In the genomic region with DNA sequence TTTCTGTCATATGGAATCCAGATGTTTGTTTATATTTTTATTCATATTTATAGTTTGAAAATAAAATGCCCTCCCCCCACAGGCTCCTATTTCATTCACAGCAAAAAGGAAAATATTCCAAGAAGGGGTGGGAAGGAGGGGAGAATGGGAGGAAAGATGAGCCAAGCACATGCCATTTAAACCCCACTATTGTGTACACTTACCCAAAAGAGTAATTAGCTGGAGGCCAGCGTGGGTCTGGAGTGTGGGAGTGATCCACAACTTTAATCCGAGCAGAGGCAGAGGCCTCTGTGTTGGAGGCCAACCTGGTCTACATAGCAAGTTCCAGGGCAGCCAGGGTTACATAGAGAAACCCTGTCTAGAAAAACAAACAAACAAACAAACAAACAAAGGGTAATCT, we compare ENCODE assay signal across 22 mouse cellular contexts. TPM values are rescaled to one million over a fixed set of nuclear protein-coding genes. Genes with fewer than 3 reads are reported as not detected.
DNase-seq lines count a peak whose midpoint lies in the region; ATAC-seq and TF ChIP-seq lines count a peak whose summit lies in the region.
"Had no signal": no experiment of that assay in that cellular context is flagged by ENCODE, and none has a peak within 500 bp of the region (broad histone marks: within the 10 kb centered on the region; RNA-seq: fewer than 3 reads in every experiment).

No protein-coding gene starts in this region.

- no peaks in the 10 kb centered on the region for H3K9me3 ChIP-seq in embryonic facial prominence, embryonic 13.5 days
- no peaks in the 10 kb centered on the region for H3K9me3 ChIP-seq in embryonic facial prominence, embryonic 10.5 days
- no peaks in the 10 kb centered on the region for H3K9me3 ChIP-seq in heart, embryonic 11.5 days (replicated peaks; ENCODE audit: control insufficient read depth, low read length)
- no peaks in the 10 kb centered on the region for H3K9me3 ChIP-seq in embryonic facial prominence, embryonic 14.5 days (ENCODE audit: control insufficient read depth, low read length)
- H3K9me3 ChIP-seq in embryonic facial prominence, embryonic 15.5 days (replicated peaks): no peaks in the 10 kb centered on the region
- H3K9me3 ChIP-seq: G1E had no signal

- H3K4me2 ChIP-seq in embryonic facial prominence, embryonic 13.5 days: no peak overlapping the region
- H3K4me2 ChIP-seq in heart, embryonic 11.5 days: no peak overlapping the region
- no peak overlapping the region for H3K4me2 ChIP-seq in embryonic facial prominence, embryonic 14.5 days (ENCODE audit: low read depth, low read length)
- H3K4me2 ChIP-seq in embryonic facial prominence, embryonic 15.5 days (replicated peaks): no peak overlapping the region

- H3K4me3 ChIP-seq in embryonic facial prominence, embryonic 13.5 days: no peak overlapping the region
- no peak overlapping the region for H3K4me3 ChIP-seq in embryonic facial prominence, embryonic 10.5 days
- no peak overlapping the region for H3K4me3 ChIP-seq in heart, embryonic 11.5 days (ENCODE audit: low read depth, low read length)
- H3K4me3 ChIP-seq in embryonic facial prominence, embryonic 14.5 days (ENCODE audit: low read depth, low read length): no peak overlapping the region
- H3K4me3 ChIP-seq in embryonic facial prominence, embryonic 15.5 days (replicated peaks): no peak overlapping the region
- H3K4me3 ChIP-seq in kidney, adult 2 months (ENCODE audit: insufficient read depth, low read depth, low read length): no peak overlapping the region

- intact Hi-C loops in gastrocnemius, postnatal 14 days (cut with DNase I; ENCODE audit: low total_unique reads): no loop called here

- H3K9ac ChIP-seq in embryonic facial prominence, embryonic 13.5 days: no peak overlapping the region
- no peak overlapping the region for H3K9ac ChIP-seq in heart, embryonic 11.5 days (ENCODE audit: low read depth, low read length)
- H3K9ac ChIP-seq in embryonic facial prominence, embryonic 14.5 days (ENCODE audit: low read depth, low read length): no peak overlapping the region
- H3K9ac ChIP-seq in embryonic facial prominence, embryonic 15.5 days: no peak overlapping the region

- peak overlapping the region; percentile 29 for H3K27ac ChIP-seq in embryonic facial prominence, embryonic 13.5 days
- H3K27ac ChIP-seq in embryonic facial prominence, embryonic 10.5 days (replicated peaks): no peak overlapping the region
- no peak overlapping the region for H3K27ac ChIP-seq in heart, embryonic 11.5 days (ENCODE audit: low read depth, low read length)
- H3K27ac ChIP-seq in embryonic facial prominence, embryonic 14.5 days (replicated peaks; ENCODE audit: low read depth, low read length): 0 out of 2 replicates have a peak overlapping the region, but pooled peaks have one; percentile 3
- H3K27ac ChIP-seq in embryonic facial prominence, embryonic 15.5 days (replicated peaks): peak overlapping the region; percentile 60; the same call in 1 of the 2 replicates
- H3K27ac ChIP-seq in kidney, adult 2 months (ENCODE audit: insufficient read depth, low read depth, low read length): no peak overlapping the region

- no peak for TF ChIP-seq POLR2A in kidney, adult 2 months (IDR thresholded peaks at IDR 0.05; ENCODE audit: low read depth, low read length)

- no peak for TF ChIP-seq CTCF in kidney, adult 2 months (conservative IDR thresholded peaks at IDR 0.05; ENCODE audit: insufficient read depth, insufficient read length, low read depth, low read length)

- H3K27me3 ChIP-seq in embryonic facial prominence, embryonic 13.5 days: no peaks in the 10 kb centered on the region
- no peaks in the 10 kb centered on the region for H3K27me3 ChIP-seq in embryonic facial prominence, embryonic 10.5 days (replicated peaks; ENCODE audit: low read depth, poor library complexity, severe bottlenecking)
- H3K27me3 ChIP-seq in heart, embryonic 11.5 days (ENCODE audit: control insufficient read depth, insufficient read depth, low read length): no peaks in the 10 kb centered on the region
- no peaks in the 10 kb centered on the region for H3K27me3 ChIP-seq in embryonic facial prominence, embryonic 14.5 days (replicated peaks; ENCODE audit: control insufficient read depth, insufficient read depth, low read length)
- no peaks in the 10 kb centered on the region for H3K27me3 ChIP-seq in embryonic facial prominence, embryonic 15.5 days
- H3K27me3 ChIP-seq in kidney, adult 2 months (replicated peaks; ENCODE audit: control insufficient read depth, insufficient read depth, low read length): no peaks in the 10 kb centered on the region
- H3K27me3 ChIP-seq: CH12.LX, Patski had no signal

- 38% methylated on average over 2 of the region's 2 CpGs for WGBS in embryonic facial prominence, embryonic 13.5 days
- 49% methylated on average over 2 of the region's 2 CpGs for WGBS in embryonic facial prominence, embryonic 10.5 days
- whole genome bisulfite sequencing in heart, embryonic 11.5 days (ENCODE audit: insufficient replicate concordance): 68% methylated on average over 2 of the region's 2 CpGs
- 43% methylated on average over 2 of the region's 2 CpGs for WGBS in embryonic facial prominence, embryonic 14.5 days
- 18% methylated on average over 2 of the region's 2 CpGs for whole genome bisulfite sequencing in embryonic facial prominence, embryonic 15.5 days
- 39% methylated on average over 2 of the region's 2 CpGs for WGBS in kidney, adult 2 months

- ATAC-seq in embryonic facial prominence, embryonic 13.5 days (ENCODE audit: insufficient number of reproducible peaks, insufficient read depth, low FRiP score, low TSS enrichment, low read depth): no peak
- no peak for ATAC-seq in heart, embryonic 11.5 days (replicated peaks; ENCODE audit: insufficient number of reproducible peaks, low FRiP score, low TSS enrichment)
- ATAC-seq in embryonic facial prominence, embryonic 14.5 days (ENCODE audit: low read depth): 0 out of 2 replicates have a peak, but pooled peaks have one; percentile 53
- ATAC-seq in embryonic facial prominence, embryonic 15.5 days (ENCODE audit: insufficient number of reproducible peaks, low FRiP score, low TSS enrichment, low read depth): peak; percentile 62
- ATAC-seq: activated CD4-positive, CD25-positive, alpha-beta regulatory T cell, adult 4 months; CD4-positive, CD25-positive, alpha-beta regulatory T cell, adult 4 months; Patski had no signal

- DNase-seq in embryonic facial prominence, embryonic 10.5 days (ENCODE audit: low spot score): no peak
- peak; percentile 40 for DNase-seq in heart, adult 11 months
- DNase-seq in embryonic facial prominence, embryonic 14.5 days (ENCODE audit: low spot score): peak; percentile 45
- DNase-seq in kidney, adult 2 months: no peak
- DNase-seq in gastrocnemius, postnatal 14 days: no peak
- DNase-seq: adrenal gland, adult 2 months; adrenal gland, adult 8-10 months; adrenal gland, postnatal 10 days; adrenal gland, postnatal 14 days; adrenal gland, postnatal 25 days; adrenal gland, postnatal 36 days; B cell, adult 2 months; cerebellum, adult 11 months; cerebellum, adult 11-12 months had no signal

- no peaks in the 10 kb centered on the region for H3K36me3 ChIP-seq in embryonic facial prominence, embryonic 13.5 days
- no peaks in the 10 kb centered on the region for H3K36me3 ChIP-seq in embryonic facial prominence, embryonic 10.5 days (replicated peaks)
- no peaks in the 10 kb centered on the region for H3K36me3 ChIP-seq in heart, embryonic 11.5 days (ENCODE audit: control insufficient read depth, insufficient read depth, low read length)
- no peaks in the 10 kb centered on the region for H3K36me3 ChIP-seq in embryonic facial prominence, embryonic 14.5 days (ENCODE audit: control insufficient read depth, insufficient read depth, low read length)
- no peaks in the 10 kb centered on the region for H3K36me3 ChIP-seq in embryonic facial prominence, embryonic 15.5 days
- no peaks in the 10 kb centered on the region for H3K36me3 ChIP-seq in kidney, adult 2 months (ENCODE audit: control insufficient read depth, insufficient read depth, low read length)
- H3K36me3 ChIP-seq: G1E had no signal

- H3K4me1 ChIP-seq in embryonic facial prominence, embryonic 13.5 days: peaks cover 4% of the 10 kb centered on the region; the same call in 1 of the 2 replicates
- H3K4me1 ChIP-seq in embryonic facial prominence, embryonic 10.5 days: no peaks in the 10 kb centered on the region
- H3K4me1 ChIP-seq in heart, embryonic 11.5 days (ENCODE audit: control insufficient read depth, insufficient read depth, low read length): no peaks in the 10 kb centered on the region
- H3K4me1 ChIP-seq in embryonic facial prominence, embryonic 14.5 days (ENCODE audit: control insufficient read depth, insufficient read depth, low read length): no peaks in the 10 kb centered on the region
- peaks cover 4% of the 10 kb centered on the region for H3K4me1 ChIP-seq in embryonic facial prominence, embryonic 15.5 days
- H3K4me1 ChIP-seq in kidney, adult 2 months (ENCODE audit: control insufficient read depth, insufficient read depth, low read length): no peaks in the 10 kb centered on the region

RNA-seq across cellular contexts. Expression of a gene that starts 40.5 kb away (rescaled TPM):
- polyA plus RNA-seq in embryonic facial prominence, embryonic 13.5 days (2015; fragmentation: Nextera tagmentation; extraction: Ambion mirVana): 8.9 and 9.6 TPM in 2 replicates
- polyA plus RNA-seq in embryonic facial prominence, embryonic 10.5 days (2016; fragmentation: Nextera tagmentation; extraction: Ambion mirVana): 16.5 and 17.6 TPM in 2 replicates
- polyA plus RNA-seq in heart, embryonic 11.5 days (2014; fragmentation: Nextera tagmentation; extraction: Ambion mirVana): 6.3 and 6.5 TPM in 2 replicates
- 7.7 and 7.8 TPM in 2 replicates for polyA plus RNA-seq in embryonic facial prominence, embryonic 14.5 days (2014; fragmentation: Nextera tagmentation; extraction: Ambion mirVana)
- 7.6 and 8.8 TPM in 2 replicates for polyA plus RNA-seq in embryonic facial prominence, embryonic 15.5 days (2015; fragmentation: Nextera tagmentation; extraction: Ambion mirVana)
- 5.3 and 5.5 TPM in 2 replicates for polyA plus RNA-seq in kidney, adult 2 months (2012; rRNA removed)
- 10 to 100 TPM; 17.0 to 23.9 TPM for total RNA-seq in gastrocnemius, postnatal 14 days (2021)

RNA-seq across cellular contexts. Expression of a gene that starts 43.7 kb away (rescaled TPM):
- 81.2 and 87.9 TPM in 2 replicates for polyA plus RNA-seq in embryonic facial prominence, embryonic 13.5 days (2015; fragmentation: Nextera tagmentation; extraction: Ambion mirVana)
- 109 and 114 TPM in 2 replicates for polyA plus RNA-seq in embryonic facial prominence, embryonic 10.5 days (2016; fragmentation: Nextera tagmentation; extraction: Ambion mirVana)
- polyA plus RNA-seq in heart, embryonic 11.5 days (2014; fragmentation: Nextera tagmentation; extraction: Ambion mirVana): 68.6 and 71.2 TPM in 2 replicates
- polyA plus RNA-seq in embryonic facial prominence, embryonic 14.5 days (2014; fragmentation: Nextera tagmentation; extraction: Ambion mirVana): 67.0 and 76.9 TPM in 2 replicates
- 67.6 and 68.6 TPM in 2 replicates for polyA plus RNA-seq in embryonic facial prominence, embryonic 15.5 days (2015; fragmentation: Nextera tagmentation; extraction: Ambion mirVana)
- polyA plus RNA-seq in kidney, adult 2 months (2012; rRNA removed): 28.0 and 30.4 TPM in 2 replicates
- 10 to 100 TPM; 23.2 to 24.3 TPM for total RNA-seq in gastrocnemius, postnatal 14 days (2021)

RNA-seq across cellular contexts. Expression of a gene that starts 48.6 kb away (rescaled TPM):
- 17.8 and 18.5 TPM in 2 replicates for polyA plus RNA-seq in embryonic facial prominence, embryonic 13.5 days (2015; fragmentation: Nextera tagmentation; extraction: Ambion mirVana)
- polyA plus RNA-seq in embryonic facial prominence, embryonic 10.5 days (2016; fragmentation: Nextera tagmentation; extraction: Ambion mirVana): 12.3 and 12.5 TPM in 2 replicates
- 21.7 and 26.7 TPM in 2 replicates for polyA plus RNA-seq in heart, embryonic 11.5 days (2014; fragmentation: Nextera tagmentation; extraction: Ambion mirVana)
- polyA plus RNA-seq in embryonic facial prominence, embryonic 14.5 days (2014; fragmentation: Nextera tagmentation; extraction: Ambion mirVana): 9.5 and 11.3 TPM in 2 replicates
- polyA plus RNA-seq in embryonic facial prominence, embryonic 15.5 days (2015; fragmentation: Nextera tagmentation; extraction: Ambion mirVana): 15.1 and 15.9 TPM in 2 replicates
- 35.6 and 41.9 TPM in 2 replicates for polyA plus RNA-seq in kidney, adult 2 months (2012; rRNA removed)
- 10 to 100 TPM; 26.7 to 28.3 TPM for total RNA-seq in gastrocnemius, postnatal 14 days (2021)

Comparison
In these comparisons a context has a peak if more than half of its experiments do, and no peak if none do; other contexts are left out.
1. ATAC-seq: peak in embryonic facial prominence, embryonic 14.5 days (single experiment) and embryonic facial prominence, embryonic 15.5 days (single experiment); none in embryonic facial prominence, embryonic 13.5 days (single experiment) and heart, embryonic 11.5 days (single experiment).
2. H3K27ac ChIP-seq: peak in embryonic facial prominence, embryonic 13.5 days (single experiment), embryonic facial prominence, embryonic 14.5 days (single experiment) and embryonic facial prominence, embryonic 15.5 days (single experiment); none in embryonic facial prominence, embryonic 10.5 days (single experiment), heart, embryonic 11.5 days (single experiment) and kidney, adult 2 months (single experiment).
3. DNase-seq: peak in heart, adult 11 months (single experiment) and embryonic facial prominence, embryonic 14.5 days (single experiment); none in embryonic facial prominence, embryonic 10.5 days (single experiment), kidney, adult 2 months (single experiment) and gastrocnemius, postnatal 14 days (single experiment).